Mouse (Mus musculus) left cerebral cortex, postnatal 25 days (tissue): Measurements from ENCODE around the gene Slc24a1. TPM values are rescaled to one million over a fixed set of nuclear protein-coding genes. Genes with fewer than 3 reads are reported as not detected.

Experiments
- DNase-seq, 2 experiments: peaks; one replicate each; pipeline ENCODE4 v3.0.0; 2022; ENCODE audit warnings: low spot score in 2 of 2, mixed read lengths in 1 of 2
- intact Hi-C: fragments of 180-260 bp; cut with DNase I; formaldehyde crosslinking; loops from one replicate; pipeline ENCODE4 v1.15.1; 2025
- microRNA-seq, 2 experiments: library from miRNA; unstranded; fragments of <30 nt; microRNA quantifications; one replicate each; pipeline ENCODE4 v1.2.0; 2022
- total RNA-seq, 2 experiments: library from RNA; stranded (reverse); gene quantifications; 2 replicates each; pipeline ENCODE4 v1.2.3; 2021

Slc24a1 gene
- total RNA-seq, 2 experiments from 2014 or later, result 0.14 to 0.18 TPM

GRCm38 (mm10) chr9:64886008-64886407 lies 65.4 kb downstream of the Slc24a1 start:
- intact Hi-C loops, result no loop called here

More at GRCm38 (mm10) chr9:64886008-64886407, 65.4 kb downstream of the Slc24a1 start:
- DNase-seq, result no peak

Small RNA genes lying within 50 kb of the gene (microRNA-seq; reads per million reads assigned to microRNA genes)
- gene Gm25640, result 0 reads per million in 2 experiments

Other genes starting within 250 kb of the Slc24a1 start
- gene Rab11a, start 213.8 kb downstream of the Slc24a1 start, total RNA-seq, result 100 to 1,000 TPM; 265 to 274 TPM
- gene Dennd4a, start 140.3 kb downstream of the Slc24a1 start, total RNA-seq, result 10 to 100 TPM; 56.4 to 64.7 TPM
- 10 to 100 TPM; 22.4 to 23.7 TPM for gene Ints14, start 9.3 kb upstream of the Slc24a1 start, total RNA-seq
- 100 to 1,000 TPM; 169 to 175 TPM for gene Hacd3, start 70.1 kb upstream of the Slc24a1 start, total RNA-seq
- 100 to 1,000 TPM; 154 to 160 TPM for gene Dpp8, start 80.8 kb upstream of the Slc24a1 start, total RNA-seq
- gene Igdcc4, start 149.9 kb upstream of the Slc24a1 start, total RNA-seq, result 10 to 100 TPM; 23.4 to 24.5 TPM
- gene Igdcc3, start 189.6 kb upstream of the Slc24a1 start, total RNA-seq, result 1 to 10 TPM; 1.5 to 2.2 TPM
- gene Parp16, start 243.7 kb upstream of the Slc24a1 start, total RNA-seq, result 1 to 10 TPM; 3.3 to 3.6 TPM